Mouse (Mus musculus): ENCODE measurements around the gene Atg101. TPM values are rescaled to one million over a fixed set of nuclear protein-coding genes. Genes with fewer than 3 reads are reported as not detected.

Gene Atg101
- total and polyA plus RNA-seq, 2 experiments from 2014 or later: 56.3 to 81.3 TPM

GRCm38 (mm10) chr15:101260387-101260786 is 23.7 kb upstream of the Atg101 start:
- no peak for TF ChIP-seq CTCF (IDR thresholded peaks at IDR 0.05; ENCODE audit: low read depth)
- no peak overlapping the region for H3K9ac ChIP-seq
- no peak for DNase-seq
- 73% methylated on average over 10 of the region's 10 CpGs for WGBS
- peaks cover 2% of the 10 kb centered on the region; the same call in 1 of the 2 replicates for H3K27me3 ChIP-seq (ENCODE audit: insufficient read depth, low read length)
- H3K4me2 ChIP-seq (ENCODE audit: low read depth): no peak overlapping the region
- H3K27ac ChIP-seq (ENCODE audit: low read depth, low read length): no peak overlapping the region
- H3K36me3 ChIP-seq (ENCODE audit: insufficient read depth): no peaks in the 10 kb centered on the region
- H3K4me1 ChIP-seq (ENCODE audit: insufficient read depth): peaks cover under 1% of the 10 kb centered on the region; the same call in 1 of the 2 replicates
- H3K9me3 ChIP-seq (ENCODE audit: low read length): no peaks in the 10 kb centered on the region
- H3K4me3 ChIP-seq (ENCODE audit: low read depth, low read length): no peak overlapping the region
- no peak for ATAC-seq

GRCm38 (mm10) chr15:101260874-101261622 is 23.0 kb upstream of the Atg101 start:
- no peak for ATAC-seq
- Histone ChIP-seq H3K27ac (ENCODE audit: low read depth, low read length) (no peak overlapping the region), H3K4me2 (ENCODE audit: low read depth) (no peak overlapping the region)

GRCm38 (mm10) chr15:101262502-101262901 is 21.6 kb upstream of the Atg101 start:
- Histone ChIP-seq H3K4me2 (ENCODE audit: low read depth) (no peak overlapping the region), H3K9ac (no peak overlapping the region), H3K27me3 (ENCODE audit: insufficient read depth, low read length) (peaks cover 5% of the 10 kb centered on the region), H3K27ac (ENCODE audit: low read depth, low read length) (no peak overlapping the region), H3K36me3 (ENCODE audit: insufficient read depth) (no peaks in the 10 kb centered on the region), H3K9me3 (ENCODE audit: low read length) (no peaks in the 10 kb centered on the region), H3K4me1 (ENCODE audit: insufficient read depth) (peaks cover 7% of the 10 kb centered on the region; the same call in 1 of the 2 replicates), H3K4me3 (ENCODE audit: low read depth, low read length) (no peak overlapping the region)
- no peak for ATAC-seq
- TF ChIP-seq CTCF (IDR thresholded peaks at IDR 0.05; ENCODE audit: low read depth): no peak
- WGBS: 63% methylated on average over 5 of the region's 5 CpGs
- no peak for DNase-seq

More at GRCm38 (mm10) chr15:101260874-101261622, 23.0 kb upstream of the Atg101 start:
- Histone ChIP-seq H3K9me3 (ENCODE audit: low read length) (no peaks in the 10 kb centered on the region), H3K9ac (no peak overlapping the region), H3K27me3 (ENCODE audit: insufficient read depth, low read length) (peaks cover 5% of the 10 kb centered on the region), H3K36me3 (ENCODE audit: insufficient read depth) (no peaks in the 10 kb centered on the region), H3K4me3 (ENCODE audit: low read depth, low read length) (no peak overlapping the region), H3K4me1 (ENCODE audit: insufficient read depth) (peaks cover 6% of the 10 kb centered on the region; the same call in 1 of the 2 replicates)
- TF ChIP-seq CTCF (IDR thresholded peaks at IDR 0.05; ENCODE audit: low read depth): no peak
- whole genome bisulfite sequencing: 65% methylated on average over 13 of the region's 13 CpGs
- no peak for DNase-seq

GRCm38 (mm10) chr15:101266132-101266963 is 17.7 kb upstream of the Atg101 start:
- Histone ChIP-seq H3K27me3 (ENCODE audit: insufficient read depth, low read length) (peaks cover 5% of the 10 kb centered on the region), H3K4me2 (ENCODE audit: low read depth) (peak overlapping the region; percentile 79), H3K9me3 (ENCODE audit: low read length) (no peaks in the 10 kb centered on the region), H3K4me3 (ENCODE audit: low read depth, low read length) (peak overlapping the region; percentile 43), H3K27ac (ENCODE audit: low read depth, low read length) (no peak overlapping the region), H3K9ac (peak overlapping the region; percentile 52), H3K36me3 (ENCODE audit: insufficient read depth) (0 out of 2 replicates have a peak, but pooled peaks cover 5% of the 10 kb centered on the region), H3K4me1 (ENCODE audit: insufficient read depth) (peaks cover 7% of the 10 kb centered on the region; the same call in 1 of the 2 replicates)
- ATAC-seq: peak; percentile 90
- DNase-seq: peak; percentile 82
- peak; percentile 36; the same call in 1 of the 2 replicates for TF ChIP-seq CTCF (IDR thresholded peaks at IDR 0.05; ENCODE audit: low read depth)
- 3% methylated on average over 54 of the region's 57 CpGs for WGBS

GRCm38 (mm10) chr15:101267053-101268032 is 16.7 kb upstream of the Atg101 start:
- H3K27me3 ChIP-seq (ENCODE audit: insufficient read depth, low read length): peaks cover 5% of the 10 kb centered on the region
- no peak overlapping the region for H3K27ac ChIP-seq (ENCODE audit: low read depth, low read length)
- H3K4me1 ChIP-seq (ENCODE audit: insufficient read depth): peaks cover 7% of the 10 kb centered on the region; the same call in 1 of the 2 replicates
- H3K9ac ChIP-seq: peak overlapping the region; percentile 52; the same call in 1 of the 2 replicates
- no peak for ATAC-seq
- peak overlapping the region; percentile 43 for H3K4me3 ChIP-seq (ENCODE audit: low read depth, low read length)
- DNase-seq: peak; percentile 26
- H3K4me2 ChIP-seq (ENCODE audit: low read depth): peak overlapping the region; percentile 79
- 7% methylated on average over 25 of the region's 25 CpGs for WGBS
- H3K9me3 ChIP-seq (ENCODE audit: low read length): no peaks in the 10 kb centered on the region
- no peak for TF ChIP-seq CTCF (IDR thresholded peaks at IDR 0.05; ENCODE audit: low read depth)
- peaks cover 8% of the 10 kb centered on the region for H3K36me3 ChIP-seq (ENCODE audit: insufficient read depth)

Measured in forebrain, postnatal 0 days (tissue).